Mouse (Mus musculus): ENCODE data around the gene Pex6.
"Not testable (repeated sequence)": the region's sequence is repeated elsewhere in the genome, so short reads cannot be mapped to it uniquely, and the experiment has no call there.

Gene Pex6

DNA sequence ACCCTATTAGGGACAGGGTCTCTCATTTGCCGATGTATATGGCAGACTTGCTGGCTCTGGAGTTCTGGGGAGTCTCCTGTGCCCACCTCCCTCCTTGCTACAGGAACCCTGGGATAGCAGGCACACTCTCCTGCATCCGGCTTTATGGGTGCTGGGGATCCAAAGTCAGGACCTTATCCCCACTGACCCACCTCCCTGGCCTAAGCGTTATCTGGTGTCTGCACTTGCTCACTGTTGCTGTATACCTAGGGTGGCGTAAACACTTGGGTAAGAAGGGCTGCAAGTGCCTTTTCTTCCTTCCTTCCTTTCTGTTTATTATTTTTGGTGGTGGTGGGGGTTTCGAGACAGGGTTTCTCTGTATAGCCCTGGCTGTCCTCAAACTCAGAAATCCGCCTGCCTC lies 30.0 kb downstream of the Pex6 start:
- no peak for DNase-seq

GRCm38 (mm10) chr17:46742986-46743385 lies 31.7 kb downstream of the Pex6 start:
- no peak for DNase-seq

DNA sequence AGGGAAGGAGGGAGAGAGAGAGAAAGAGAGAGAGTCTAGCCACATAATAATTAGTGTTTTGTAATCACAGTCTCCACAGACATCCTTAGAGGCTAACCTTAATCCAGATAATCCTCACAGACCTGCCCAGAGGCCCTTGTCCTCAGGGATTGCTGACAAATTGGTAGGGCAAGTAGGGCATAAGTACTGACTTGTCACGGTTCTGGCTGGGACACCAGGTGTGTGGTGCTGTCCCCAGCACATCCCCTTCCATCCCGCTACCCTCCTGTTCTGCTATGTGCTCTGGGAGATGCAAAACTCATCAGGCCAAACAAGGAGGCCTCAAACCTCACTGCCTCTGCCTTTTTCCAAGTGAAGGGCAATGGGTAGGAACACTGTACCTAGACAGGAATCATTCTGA lies 34.2 kb downstream of the Pex6 start:
- no peak for DNase-seq

- no peak for DNase-seq
Measured at GRCm38 (mm10) chr17:46747234-46747633, 36.0 kb downstream of the Pex6 start.

GRCm38 (mm10) chr17:46747806-46748205 lies 36.5 kb downstream of the Pex6 start:
- DNase-seq: no peak

- no peak for DNase-seq
Measured at GRCm38 (mm10) chr17:46749282-46749681, 38.0 kb downstream of the Pex6 start.

DNA sequence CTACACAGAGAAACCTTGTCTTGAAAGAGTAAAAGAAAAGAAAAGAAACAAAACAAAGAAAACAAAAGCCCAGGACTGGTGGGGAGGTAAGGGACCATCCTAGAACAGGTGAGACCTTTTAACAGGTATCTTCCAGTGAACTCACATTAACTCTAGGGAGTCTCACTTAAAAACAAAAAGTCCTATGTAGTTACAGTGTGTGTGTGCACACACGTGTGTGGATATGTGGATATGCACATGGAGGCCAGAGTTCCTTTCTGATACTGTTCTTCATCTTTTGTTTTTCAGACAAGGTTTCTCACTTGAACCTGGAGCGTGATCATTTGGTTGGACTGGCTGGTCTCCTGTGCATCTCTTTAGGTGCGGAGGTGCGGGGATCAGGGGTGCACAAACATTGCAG lies 39.3 kb downstream of the Pex6 start:
- no peak for DNase-seq

GRCm38 (mm10) chr17:46751056-46751793 lies 40.0 kb downstream of the Pex6 start:
- DNase-seq: peak; percentile 29

DNA sequence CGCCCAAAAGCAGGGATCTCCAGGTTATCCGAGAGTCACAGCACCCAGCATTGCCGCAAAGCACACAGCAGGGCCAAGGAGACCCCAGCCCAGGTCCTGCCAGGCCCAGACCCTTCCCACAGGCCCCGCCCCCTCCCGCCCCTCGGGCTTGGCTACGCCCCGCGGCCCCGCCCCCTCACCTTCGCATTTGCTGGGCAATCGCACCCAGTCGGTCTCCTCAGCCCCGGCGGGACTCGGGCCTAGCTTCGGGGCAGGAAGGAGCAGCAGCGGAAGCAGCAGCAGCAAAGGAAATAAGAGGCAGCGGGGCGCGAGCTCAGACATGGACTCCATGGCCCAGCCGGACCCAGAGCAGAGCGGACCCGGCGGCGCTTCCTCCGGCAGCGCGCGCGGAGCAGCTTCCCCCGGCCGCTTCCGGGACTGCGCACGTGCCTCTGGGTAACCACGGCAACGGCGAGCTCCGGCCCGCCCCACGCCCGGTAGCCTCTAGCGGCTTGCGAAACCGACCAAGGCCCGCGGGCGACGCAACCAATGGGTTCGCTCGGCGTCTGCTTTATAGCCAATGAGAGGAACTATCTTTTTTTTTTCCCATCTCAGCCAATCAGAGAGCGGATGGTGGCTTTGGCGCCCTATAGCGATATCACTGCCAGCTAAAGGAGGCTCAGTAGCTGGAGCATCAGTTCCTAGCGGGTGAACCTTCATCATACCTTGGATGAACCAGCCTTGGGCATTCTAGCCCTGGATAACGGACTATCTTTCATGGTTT lies 40.7 kb downstream of the Pex6 start, which contains the start of gene Cnpy3:
Cnpy3 (minus strand) TSS at position 421 of the 763 bp plus-strand sequence.
- DNase-seq: peak; percentile 100

GRCm38 (mm10) chr17:46758753-46759152 lies 47.5 kb downstream of the Pex6 start:
- no peak for DNase-seq

DNA sequence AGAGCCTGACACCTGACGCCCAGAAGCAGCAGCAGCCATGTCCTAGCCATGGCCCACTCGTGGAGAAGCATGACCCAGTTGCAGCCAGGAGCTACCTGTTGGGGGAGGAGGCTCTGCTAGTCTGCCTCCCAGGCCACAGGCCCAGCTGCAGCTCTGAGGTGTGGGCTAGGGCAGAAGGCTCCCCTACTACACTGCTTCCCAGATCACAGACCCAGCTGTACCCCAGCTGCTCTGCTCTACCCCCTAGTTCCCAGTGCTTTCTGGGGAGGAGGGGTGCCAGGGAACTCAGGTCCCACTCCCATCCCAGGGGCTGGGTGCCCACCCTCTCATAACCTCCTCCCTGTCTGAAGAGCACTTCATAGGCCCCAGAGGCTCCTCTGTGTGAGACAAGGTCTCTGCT lies 52.3 kb downstream of the Pex6 start, which contains the start of gene Ptcra:
Ptcra (minus strand) TSS at position 169 of the 400 bp plus-strand sequence.
- DNase-seq: no peak

DNA sequence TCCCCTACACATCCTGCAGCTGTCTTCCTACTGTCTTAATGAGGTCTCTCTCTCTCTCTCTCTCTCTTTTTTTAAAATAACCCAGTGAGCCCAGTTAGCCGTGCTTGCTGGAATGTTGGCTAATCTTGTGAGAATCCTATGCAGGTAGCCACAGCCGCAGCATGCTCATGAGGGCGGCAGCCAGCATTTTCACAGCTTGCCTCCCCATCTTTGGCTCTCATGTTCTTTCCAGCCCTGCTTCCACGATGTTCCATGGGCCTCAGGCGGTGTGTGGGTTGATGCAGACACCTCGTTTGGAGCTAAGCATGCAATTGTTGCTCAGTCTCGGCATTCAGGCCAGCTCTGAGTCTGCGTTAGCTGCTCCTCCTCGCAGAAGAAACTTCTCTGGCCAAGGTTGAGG lies 53.7 kb downstream of the Pex6 start:
- not testable (repeated sequence) for DNase-seq

DNA sequence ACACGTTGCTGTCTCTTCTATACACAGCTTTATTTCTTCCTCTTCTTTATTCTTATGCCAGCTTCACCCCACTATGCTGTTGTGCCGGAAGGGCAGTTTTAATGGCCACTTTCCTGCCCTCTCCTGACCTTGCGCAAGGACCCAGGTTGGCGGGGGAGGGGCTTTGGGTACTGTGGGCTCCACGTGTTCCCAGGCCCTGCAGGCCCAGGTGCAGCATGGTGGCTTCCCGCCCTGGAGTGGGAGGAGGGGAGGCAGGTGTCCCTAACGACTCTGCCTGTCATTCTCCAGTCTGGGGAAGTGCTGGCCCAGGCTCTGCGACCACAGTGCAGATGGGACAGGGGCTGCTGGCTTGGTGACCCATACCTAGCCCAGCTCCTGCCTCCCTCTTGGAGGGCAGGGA lies 56.6 kb downstream of the Pex6 start:
- peak; percentile 11 for DNase-seq

- no peak for DNase-seq
Measured at GRCm38 (mm10) chr17:46770546-46770945, 59.3 kb downstream of the Pex6 start.

DNA sequence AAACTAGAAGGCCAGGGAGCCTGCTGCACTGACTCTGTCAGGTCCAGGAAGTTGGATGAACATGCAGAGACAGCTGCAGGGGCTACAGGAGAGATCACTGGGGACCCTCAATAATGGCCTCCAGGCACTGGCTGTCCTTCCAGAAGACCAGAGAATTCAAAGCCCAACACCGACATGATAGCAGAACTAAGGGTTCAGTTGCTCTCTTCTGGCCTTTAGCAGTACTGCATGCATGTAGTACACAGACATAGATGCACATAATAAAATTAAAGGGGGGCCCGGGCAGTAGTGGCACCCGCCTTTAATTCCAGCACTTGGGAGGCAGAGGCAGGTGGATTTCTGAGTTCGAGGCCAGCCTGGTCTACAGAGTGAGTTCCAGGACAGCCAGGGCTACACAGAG lies 59.8 kb downstream of the Pex6 start:
- DNase-seq: peak; percentile 22

GRCm38 (mm10) chr17:46771616-46772015 lies 60.4 kb downstream of the Pex6 start:
- DNase-seq: no peak

DNA sequence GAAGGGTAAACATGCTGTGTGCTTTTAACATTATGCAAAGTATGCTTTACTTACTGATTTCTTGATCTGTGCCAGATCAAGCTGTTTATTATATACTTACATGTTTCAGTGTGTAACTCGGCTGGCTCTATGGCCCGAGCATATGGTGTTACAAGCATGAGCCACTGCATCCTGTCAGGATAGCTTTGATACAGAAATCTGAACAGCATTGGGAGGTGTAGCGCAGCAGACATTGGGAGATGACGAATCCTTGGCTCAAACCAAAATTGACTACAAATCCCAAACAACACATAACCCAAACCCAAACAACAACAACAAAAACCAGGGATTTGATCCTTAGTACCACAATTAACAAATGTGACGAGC lies 60.8 kb downstream of the Pex6 start:
- DNase-seq: no peak

GRCm38 (mm10) chr17:46772404-46773277 lies 61.4 kb downstream of the Pex6 start, which contains the start of gene 2310039H08Rik:
TSS of gene 2310039H08Rik (plus strand) at chr17:46772635.
- DNase-seq: peak; percentile 93

- peak; percentile 50 for DNase-seq
Measured at GRCm38 (mm10) chr17:46773278-46774130, 62.2 kb downstream of the Pex6 start.

DNA sequence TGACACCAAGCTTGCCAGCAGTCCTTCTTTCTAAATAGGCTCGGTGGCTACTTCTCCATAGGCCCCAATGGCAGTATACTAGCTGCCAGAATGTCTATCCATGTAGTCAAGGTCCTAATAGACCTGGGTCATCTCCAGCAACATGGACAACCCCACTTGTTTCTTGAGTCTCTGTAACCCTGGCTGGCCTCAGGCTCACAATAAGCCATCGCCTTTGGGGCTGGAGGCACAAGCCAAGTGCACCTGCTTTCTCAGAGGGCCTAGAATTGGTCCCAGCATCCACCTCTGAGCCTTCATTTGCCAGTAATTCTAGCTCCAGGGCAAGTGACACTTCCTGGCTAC lies 62.8 kb downstream of the Pex6 start:
- no peak for DNase-seq

- DNase-seq: no peak
Measured at GRCm38 (mm10) chr17:46775070-46775469, 63.8 kb downstream of the Pex6 start.
